Mouse (Mus musculus): ENCODE results near the gene Ksr2.

GRCm38 (mm10) chr5:117398007-117398550 lies 15.7 kb upstream of the Ksr2 start:
- TF ChIP-seq CTCF (IDR thresholded peaks at IDR 0.05; ENCODE audit: low read depth, low read length) (no peak), GATA1 (IDR thresholded peaks at IDR 0.05; ENCODE audit: borderline replicate concordance, low read length) (no peak)

All from G1E (cell line).